Mouse (Mus musculus) midbrain, embryonic 16.5 days (tissue): ENCODE measurements at regions not wholly inside any gene's neighbourhood (a gene's known extent, or its start where the extent isn't known, plus 50 kb on each side); places are given as distances from the start of the nearest gene placed in this dataset.

Experiments
- ATAC-seq: fragments of 200-750 bp; cut with Nextera tagmentation; 2 replicates; pipeline ENCODE4 v1.8.0; 2017; ENCODE audit warnings: moderate TSS enrichment
- H3K27ac ChIP-seq: fragments of 300-500 bp; sonication (generic); 2 replicates; pipeline ENCODE4 v1.5.1; 2014; ENCODE audit warnings: mild to moderate bottlenecking, low read length, mixed read lengths
- H3K27me3 ChIP-seq: fragments of 300-500 bp; sonication (generic); 2 replicates; pipeline ENCODE4 v1.6.1; 2014; ENCODE audit warnings: low read depth, low read length, mixed read lengths; ENCODE audit not compliant: control insufficient read depth, insufficient read depth
- H3K36me3 ChIP-seq: fragments of 300-500 bp; sonication (generic); 2 replicates; pipeline ENCODE4 v1.6.1; 2014; ENCODE audit warnings: mild to moderate bottlenecking, low read length, moderate library complexity, mixed read lengths; ENCODE audit not compliant: control insufficient read depth, insufficient read depth
- H3K4me1 ChIP-seq: fragments of 300-500 bp; sonication (generic); 2 replicates; pipeline ENCODE4 v1.6.1; 2014; ENCODE audit warnings: mild to moderate bottlenecking, low read length, mixed read lengths; ENCODE audit not compliant: control insufficient read depth, insufficient read depth
- H3K4me2 ChIP-seq: fragments of 300-500 bp; sonication (generic); 2 replicates; pipeline ENCODE4 v1.6.1; 2014; ENCODE audit warnings: mild to moderate bottlenecking, low read length, mixed read lengths
- H3K4me3 ChIP-seq: fragments of 300-500 bp; sonication (generic); 2 replicates; pipeline ENCODE4 v1.5.1; 2014; ENCODE audit warnings: low read depth, mild to moderate bottlenecking, low read length, moderate library complexity, mixed read lengths
- H3K9ac ChIP-seq: fragments of 300-500 bp; sonication (generic); 2 replicates; pipeline ENCODE4 v1.6.1; 2014; ENCODE audit warnings: low read depth, low read length, mixed read lengths
- H3K9me3 ChIP-seq: fragments of 300-500 bp; sonication (generic); replicated peaks from 2 replicates; pipeline ENCODE4 v1.6.1; 2014; ENCODE audit warnings: mild to moderate bottlenecking, low read length, mixed read lengths; ENCODE audit not compliant: control insufficient read depth, poor library complexity, severe bottlenecking
- WGBS: fragments of 180-500 bp; shearing (Covaris S2); extraction: QIAGEN DNeasy Blood & Tissue Kit; methylation state at CpG from one replicate; pipeline ENCODE4 v1.1.7; 2014; 5-methylcytosine and 5-hydroxymethylcytosine counted together

- Histone ChIP-seq H3K9me3 (no peaks in the 10 kb centered on the region), H3K27ac (no peak overlapping the region), H3K36me3 (no peaks in the 10 kb centered on the region), H3K9ac (no peak overlapping the region), H3K4me3 (no peak overlapping the region), H3K27me3 (no peaks in the 10 kb centered on the region), H3K4me2 (no peak overlapping the region), H3K4me1 (no peaks in the 10 kb centered on the region)
- no peak for ATAC-seq
- WGBS = 68% methylated on average over 4 of the region's 4 CpGs
Measured at GRCm38 (mm10) chr10:97905793-97906192, 179.2 kb upstream of the C030005K15Rik start.

- no peaks in the 10 kb centered on the region for H3K36me3 ChIP-seq
- H3K9me3 ChIP-seq = no peaks in the 10 kb centered on the region
- no peak overlapping the region for H3K4me3 ChIP-seq
- H3K4me1 ChIP-seq = no peaks in the 10 kb centered on the region
- H3K9ac ChIP-seq = no peak overlapping the region
- WGBS = 48% methylated on average over 4 of the region's 4 CpGs
- no peaks in the 10 kb centered on the region for H3K27me3 ChIP-seq
- H3K4me2 ChIP-seq = no peak overlapping the region
- H3K27ac ChIP-seq = no peak overlapping the region
- ATAC-seq = no peak
Measured at GRCm38 (mm10) chr10:97925568-97925967, 199.0 kb upstream of the C030005K15Rik start.

- ATAC-seq = no peak
- 87% methylated on average over 2 of the region's 2 CpGs for WGBS
Measured at GRCm38 (mm10) chr10:97940345-97940744, 213.8 kb upstream of the C030005K15Rik start.

GRCm38 (mm10) chr10:97965881-97966280 lies 239.3 kb upstream of the C030005K15Rik start:
- H3K9ac ChIP-seq = no peak overlapping the region
- H3K4me1 ChIP-seq = no peaks in the 10 kb centered on the region
- H3K27me3 ChIP-seq = no peaks in the 10 kb centered on the region
- no peaks in the 10 kb centered on the region for H3K9me3 ChIP-seq
- no peak overlapping the region for H3K4me3 ChIP-seq
- no peak overlapping the region for H3K27ac ChIP-seq
- H3K36me3 ChIP-seq = no peaks in the 10 kb centered on the region
- H3K4me2 ChIP-seq = no peak overlapping the region
- no peak for ATAC-seq
- WGBS = 88% methylated on average over 1 of the region's 1 CpGs

More at GRCm38 (mm10) chr10:97940345-97940744, 213.8 kb upstream of the C030005K15Rik start:
- Histone ChIP-seq H3K4me1 (no peaks in the 10 kb centered on the region), H3K27ac (no peak overlapping the region), H3K36me3 (no peaks in the 10 kb centered on the region), H3K9me3 (no peaks in the 10 kb centered on the region), H3K27me3 (no peaks in the 10 kb centered on the region), H3K4me2 (no peak overlapping the region), H3K9ac (no peak overlapping the region), H3K4me3 (no peak overlapping the region)

- peak; percentile 58 for ATAC-seq
- Histone ChIP-seq H3K9me3 (no peaks in the 10 kb centered on the region), H3K4me2 (no peak overlapping the region), H3K4me1 (no peaks in the 10 kb centered on the region), H3K27ac (no peak overlapping the region), H3K27me3 (no peaks in the 10 kb centered on the region), H3K36me3 (no peaks in the 10 kb centered on the region), H3K9ac (no peak overlapping the region), H3K4me3 (no peak overlapping the region)
- WGBS = 49% methylated on average over 2 of the region's 2 CpGs
Measured at GRCm38 (mm10) chr10:97966931-97967330, 240.4 kb upstream of the C030005K15Rik start.

GRCm38 (mm10) chr10:98007037-98007436 lies 280.5 kb upstream of the C030005K15Rik start:
- Histone ChIP-seq H3K27me3 (no peaks in the 10 kb centered on the region), H3K36me3 (no peaks in the 10 kb centered on the region), H3K9ac (no peak overlapping the region), H3K4me2 (no peak overlapping the region), H3K4me3 (no peak overlapping the region), H3K4me1 (peaks cover 4% of the 10 kb centered on the region; the same call in 1 of the 2 replicates), H3K27ac (no peak overlapping the region), H3K9me3 (no peaks in the 10 kb centered on the region)
- 12% methylated on average over 4 of the region's 4 CpGs for WGBS
- peak; percentile 73; the same call in 1 of the 2 replicates for ATAC-seq

- Histone ChIP-seq H3K9ac (no peak overlapping the region), H3K36me3 (no peaks in the 10 kb centered on the region), H3K27me3 (no peaks in the 10 kb centered on the region), H3K4me1 (peaks cover 4% of the 10 kb centered on the region; the same call in 1 of the 2 replicates), H3K4me3 (no peak overlapping the region), H3K4me2 (no peak overlapping the region), H3K27ac (no peak overlapping the region), H3K9me3 (no peaks in the 10 kb centered on the region)
- no peak for ATAC-seq
- 14% methylated on average over 1 of the region's 1 CpGs for WGBS
Measured at GRCm38 (mm10) chr10:98008355-98008754, 281.8 kb upstream of the C030005K15Rik start.

- Histone ChIP-seq H3K9me3 (no peaks in the 10 kb centered on the region), H3K27ac (no peak overlapping the region), H3K27me3 (no peaks in the 10 kb centered on the region), H3K4me1 (no peaks in the 10 kb centered on the region), H3K4me3 (no peak overlapping the region), H3K9ac (no peak overlapping the region), H3K36me3 (no peaks in the 10 kb centered on the region), H3K4me2 (no peak overlapping the region)
- ATAC-seq = no peak
- 70% methylated on average over 2 of the region's 2 CpGs for WGBS
Measured at GRCm38 (mm10) chr10:98012916-98013315, 286.4 kb upstream of the C030005K15Rik start.

GRCm38 (mm10) chr10:98014985-98015902 lies 288.7 kb upstream of the C030005K15Rik start:
- Histone ChIP-seq H3K4me1 (no peaks in the 10 kb centered on the region), H3K9ac (no peak overlapping the region), H3K27me3 (no peaks in the 10 kb centered on the region), H3K4me3 (no peak overlapping the region), H3K9me3 (no peaks in the 10 kb centered on the region), H3K36me3 (no peaks in the 10 kb centered on the region), H3K27ac (no peak overlapping the region), H3K4me2 (no peak overlapping the region)
- WGBS = 84% methylated on average over 10 of the region's 10 CpGs
- ATAC-seq = no peak
